Mouse (Mus musculus): ENCODE results near the gene Wdr4.
A peak's percentile ranks its signal among the peaks of the same experiment; 100 is the strongest.

- TF ChIP-seq POLR2A (IDR thresholded peaks at IDR 0.05; ENCODE audit: low read depth, low read length) (peak; percentile 89), CTCF (IDR thresholded peaks at IDR 0.05; ENCODE audit: borderline replicate concordance, insufficient read depth, low read length) (no peak)
Observed at GRCm38 (mm10) chr17:31511792-31512495, 7.8 kb downstream of the Wdr4 start.

Data from embryonic fibroblast, embryonic 13.5 days (primary cell).